In the genomic region with DNA sequence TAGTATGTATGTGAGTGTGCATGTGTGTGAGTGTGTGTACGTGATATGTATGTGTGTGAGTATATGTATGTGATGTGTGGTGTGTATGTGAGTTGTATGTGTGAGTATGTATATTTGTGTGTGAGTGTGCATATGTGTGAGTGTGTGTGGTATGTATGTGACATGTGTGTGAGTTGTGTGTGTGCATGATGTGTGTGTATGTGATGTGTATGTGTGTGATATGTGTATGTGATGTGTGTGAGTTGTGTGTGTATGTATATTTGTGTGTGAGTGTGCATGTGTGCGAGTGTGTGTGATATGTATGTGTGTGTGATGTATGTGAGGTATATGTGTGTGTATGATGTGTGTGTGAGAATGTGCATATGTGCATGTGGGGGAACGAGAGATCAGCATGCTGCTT, we compare ENCODE assay signal across 25 mouse cellular contexts.
"Had no signal": no experiment of that assay in that cellular context is flagged by ENCODE, and none has a peak within 500 bp of the region (broad histone marks: within the 10 kb centered on the region; RNA-seq: fewer than 3 reads in every experiment).

No protein-coding gene starts in this region.

- H3K9ac ChIP-seq: heart, embryonic 13.5 days; heart, embryonic 15.5 days; hindbrain, embryonic 13.5 days; hindbrain, embryonic 15.5 days; kidney, embryonic 15.5 days; limb, embryonic 13.5 days; limb, embryonic 15.5 days; liver, embryonic 12.5 days had no signal

- DNase-seq: gastrocnemius, postnatal 14 days; gastrocnemius, postnatal 36 days; heart, adult 18-20 months; heart, postnatal 14 days; heart, postnatal 36 days; kidney, adult 11 months; kidney, adult 2 months; kidney, adult 9 months; kidney, postnatal 14 days; kidney, postnatal 36 days; layer of hippocampus, adult 9-11 months; layer of hippocampus, postnatal 36 days; left cerebral cortex, postnatal 4 days had no signal

- H3K4me3 ChIP-seq: heart, embryonic 10.5 days; heart, embryonic 13.5 days; heart, embryonic 15.5 days; hindbrain, embryonic 13.5 days; hindbrain, embryonic 15.5 days; kidney, embryonic 15.5 days; limb, embryonic 13.5 days; limb, embryonic 15.5 days; liver, embryonic 12.5 days had no signal

- H3K4me2 ChIP-seq: heart, embryonic 13.5 days; heart, embryonic 15.5 days; hindbrain, embryonic 13.5 days; hindbrain, embryonic 15.5 days; kidney, embryonic 15.5 days; limb, embryonic 13.5 days; limb, embryonic 15.5 days; liver, embryonic 12.5 days had no signal

- ATAC-seq: hindbrain, postnatal 0 days; intestine, embryonic 16.5 days; liver, embryonic 12.5 days had no signal

- H3K27me3 ChIP-seq: heart, embryonic 13.5 days; heart, embryonic 15.5 days; hindbrain, embryonic 13.5 days; hindbrain, embryonic 15.5 days; kidney, embryonic 15.5 days; limb, embryonic 13.5 days; limb, embryonic 15.5 days; liver, embryonic 12.5 days had no signal

- H3K9me3 ChIP-seq: heart, embryonic 10.5 days; heart, embryonic 13.5 days; heart, embryonic 15.5 days; hindbrain, embryonic 13.5 days; hindbrain, embryonic 15.5 days; kidney, embryonic 15.5 days; limb, embryonic 13.5 days; limb, embryonic 15.5 days; liver, embryonic 12.5 days had no signal

- H3K36me3 ChIP-seq: heart, embryonic 10.5 days; heart, embryonic 13.5 days; heart, embryonic 15.5 days; hindbrain, embryonic 13.5 days; hindbrain, embryonic 15.5 days; liver, embryonic 12.5 days had no signal

- H3K4me1 ChIP-seq: heart, embryonic 10.5 days; heart, embryonic 15.5 days; kidney, embryonic 15.5 days; limb, embryonic 13.5 days; limb, embryonic 15.5 days; liver, embryonic 12.5 days had no signal

- H3K27ac ChIP-seq: heart, embryonic 10.5 days; heart, embryonic 13.5 days; heart, embryonic 15.5 days; hindbrain, embryonic 13.5 days; hindbrain, embryonic 15.5 days; hindbrain, postnatal 0 days; kidney, embryonic 15.5 days; kidney, postnatal 0 days; limb, embryonic 13.5 days; limb, embryonic 15.5 days; liver, embryonic 12.5 days had no signal
